Mouse (Mus musculus) liver, embryonic 14.5 days (tissue): Measurements from ENCODE around the gene Vmn1r62. TPM values are rescaled to one million over a fixed set of nuclear protein-coding genes. Genes with fewer than 3 reads are reported as not detected.
"Not testable (repeated sequence)": the region's sequence is repeated elsewhere in the genome, so short reads cannot be mapped to it uniquely, and the experiment has no call there.

Source experiments
- ATAC-seq: fragments of 200-750 bp; cut with Nextera tagmentation; 2 replicates; pipeline ENCODE4 v1.8.0; 2017; ENCODE audit warnings: moderate number of reproducible peaks, mild to moderate bottlenecking, moderate library complexity; ENCODE audit not compliant: insufficient read depth
- DNase-seq, 3 experiments: peaks; one replicate each; pipeline ENCODE4 v3.0.0-alpha.2; 2012 to 2013; ENCODE audit warnings: low read depth in 3 of 3, low spot score in 3 of 3
- H3K27ac ChIP-seq: fragments of 300-500 bp; sonication (generic); 2 replicates; pipeline ENCODE4 v1.5.1; 2014; ENCODE audit warnings: moderate library complexity, mild to moderate bottlenecking, control low read depth, inconsistent platforms
- H3K27me3 ChIP-seq: fragments of 300-500 bp; sonication (generic); 2 replicates; pipeline ENCODE4 v1.6.1; 2014; ENCODE audit warnings: mild to moderate bottlenecking, low read length, moderate library complexity; ENCODE audit not compliant: control insufficient read depth, insufficient read depth
- H3K36me3 ChIP-seq: fragments of 300-500 bp; sonication (generic); replicated peaks from 2 replicates; pipeline ENCODE4 v1.6.1; 2014; ENCODE audit warnings: low read depth; ENCODE audit not compliant: control insufficient read depth, insufficient read depth
- H3K4me1 ChIP-seq, 2 experiments: fragments of 200-500 bp in 1 of 2; fragments of 300-500 bp in 1 of 2; sonication (generic) in 1 of 2; replicated peaks; 2 replicates each; pipeline ENCODE4 v1.6.1; 2012 to 2014; ENCODE audit warnings: antibody characterized with exemption in 1 of 2, inconsistent platforms in 1 of 2, low read length in 1 of 2; ENCODE audit not compliant: control insufficient read depth in 2 of 2, insufficient read depth in 2 of 2
- H3K4me2 ChIP-seq: fragments of 300-500 bp; sonication (generic); 2 replicates; pipeline ENCODE4 v1.6.1; 2014; ENCODE audit warnings: low read depth, mild to moderate bottlenecking, control low read depth, moderate library complexity
- H3K4me3 ChIP-seq, 2 experiments: fragments of 200-500 bp in 1 of 2; fragments of 300-500 bp in 1 of 2; sonication (generic) in 1 of 2; 2 replicates each; pipeline ENCODE4 v1.5.1; 2012 to 2014; ENCODE audit warnings: low read depth in 2 of 2, low read length in 2 of 2, mild to moderate bottlenecking in 2 of 2, control low read depth in 1 of 2, inconsistent platforms in 1 of 2, moderate library complexity in 1 of 2; ENCODE audit not compliant: insufficient read depth in 1 of 2
- H3K9ac ChIP-seq: fragments of 300-500 bp; sonication (generic); replicated peaks from 2 replicates; pipeline ENCODE4 v1.6.1; 2014; ENCODE audit warnings: mild to moderate bottlenecking, control low read depth, moderate library complexity
- H3K9me3 ChIP-seq: fragments of 300-500 bp; sonication (generic); 2 replicates; pipeline ENCODE4 v1.6.1; 2016; ENCODE audit warnings: low read length, mixed read lengths; ENCODE audit not compliant: control insufficient read depth
- WGBS: fragments of 180-500 bp; shearing (Covaris S2); extraction: QIAGEN DNeasy Blood & Tissue Kit; methylation state at CpG from one replicate; pipeline ENCODE4 v1.1.7; 2014; ENCODE audit not compliant: insufficient replicate concordance; 5-methylcytosine and 5-hydroxymethylcytosine counted together
- polyA plus RNA-seq, 2 experiments: library from polyadenylated mRNA; depleted of rRNA in 1 of 2; stranded (reverse) in 1 of 2; unstranded in 1 of 2; fragments of >200 nt; fragmentation: Nextera tagmentation in 1 of 2; extraction: Ambion mirVana in 1 of 2; gene quantifications; 2 replicates each; pipeline versions ENCODE4 v1.2.1 to v1.2.3; 2012 to 2014

Vmn1r62 gene
- polyA plus RNA-seq (2012; rRNA removed) (not detected in 2 replicates), polyA plus RNA-seq (2014; fragmentation: Nextera tagmentation; extraction: Ambion mirVana) (not detected in 2 replicates)

GRCm38 (mm10) chr7:5673331-5673730 is at the start of gene Vmn1r62:
Vmn1r62 (plus strand) TSS chr7:5673631.
- H3K4me2 ChIP-seq, H3K36me3 ChIP-seq, ATAC-seq, H3K27ac ChIP-seq, H3K9me3 ChIP-seq, H3K9ac ChIP-seq, H3K4me1 ChIP-seq, H3K27me3 ChIP-seq, DNase-seq, H3K4me3 ChIP-seq: not testable (repeated sequence)
- WGBS = no CpG with 5 or more reads among the region's 1 CpGs

Other genes starting within 250 kb of the Vmn1r62 start
- not detected in 2 replicates for gene Vmn1r59, start 216.9 kb upstream of the Vmn1r62 start, polyA plus RNA-seq (2012; rRNA removed)
- gene Vmn1r59, start 216.9 kb upstream of the Vmn1r62 start, polyA plus RNA-seq (2014; fragmentation: Nextera tagmentation; extraction: Ambion mirVana) = not detected in 2 replicates
- not detected in 2 replicates for gene Vmn2r28, start 179.7 kb upstream of the Vmn1r62 start, polyA plus RNA-seq (2012; rRNA removed)
- gene Vmn2r28, start 179.7 kb upstream of the Vmn1r62 start, polyA plus RNA-seq (2014; fragmentation: Nextera tagmentation; extraction: Ambion mirVana) = not detected in 2 replicates
- gene Vmn1r60, start 126.3 kb upstream of the Vmn1r62 start, polyA plus RNA-seq (2012; rRNA removed) = not detected in 2 replicates
- not detected in 2 replicates for gene Vmn1r60, start 126.3 kb upstream of the Vmn1r62 start, polyA plus RNA-seq (2014; fragmentation: Nextera tagmentation; extraction: Ambion mirVana)
- gene Vmn1r61, start 60.3 kb upstream of the Vmn1r62 start, polyA plus RNA-seq (2012; rRNA removed) = not detected in 2 replicates
- not detected in 2 replicates for gene Vmn1r61, start 60.3 kb upstream of the Vmn1r62 start, polyA plus RNA-seq (2014; fragmentation: Nextera tagmentation; extraction: Ambion mirVana)
- not detected in 2 replicates for gene Vmn1r63, start 131.8 kb downstream of the Vmn1r62 start, polyA plus RNA-seq (2012; rRNA removed)
- gene Vmn1r63, start 131.8 kb downstream of the Vmn1r62 start, polyA plus RNA-seq (2014; fragmentation: Nextera tagmentation; extraction: Ambion mirVana) = not detected in 2 replicates
- gene Vmn1r64, start 210.9 kb downstream of the Vmn1r62 start, polyA plus RNA-seq (2012; rRNA removed) = not detected in 2 replicates
- gene Vmn1r64, start 210.9 kb downstream of the Vmn1r62 start, polyA plus RNA-seq (2014; fragmentation: Nextera tagmentation; extraction: Ambion mirVana) = not detected in 2 replicates